Mouse (Mus musculus): ENCODE data around the gene Dcaf12l1.
"Not testable (repeated sequence)": the region's sequence is repeated elsewhere in the genome, so short reads cannot be mapped to it uniquely, and the experiment has no call there.

The Dcaf12l1 gene

DNA sequence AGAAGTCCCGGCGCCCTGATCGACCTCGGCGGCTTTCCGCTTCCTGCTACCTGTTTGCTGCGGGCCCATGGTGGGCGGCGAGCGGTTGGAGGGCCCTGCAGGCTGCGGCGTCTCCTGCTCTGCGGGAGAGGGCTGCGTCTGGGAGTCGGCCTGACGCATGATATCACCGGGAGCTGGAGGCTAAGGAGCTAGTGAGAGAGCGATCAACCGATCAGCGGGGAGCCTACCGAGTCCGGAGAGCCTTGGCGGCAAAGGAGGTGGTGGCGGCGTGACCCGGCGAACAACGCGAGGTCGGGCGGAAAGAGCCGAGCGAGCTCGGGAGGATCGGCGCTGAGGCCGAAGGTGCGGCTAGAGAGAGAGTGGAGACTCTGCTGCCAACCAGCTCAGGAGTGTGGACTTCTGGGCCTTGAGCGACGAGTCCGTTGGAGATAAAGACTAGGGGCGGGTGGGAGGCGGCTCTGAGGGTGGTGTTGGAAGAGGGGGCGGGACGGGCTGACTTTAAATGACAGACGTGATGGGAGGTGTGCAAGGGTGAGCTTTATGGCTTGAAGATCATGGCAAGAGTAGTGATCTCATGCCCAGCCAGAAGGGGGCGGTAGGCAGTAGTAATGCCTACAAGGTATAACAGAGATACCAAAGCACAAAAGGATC lies at the start of gene Dcaf12l1:
Gene Dcaf12l1 (minus strand): TSS at position 437 of the 651 bp plus-strand sequence.
- in situ Hi-C loops (cut with MboI; ENCODE audit: low pct_unique_long_range_greater_than_20kb in 1 of 2, low sequenced_read_pairs in 2 of 2, unreplicated experiment in 1 of 2), result no loop called here

DNA sequence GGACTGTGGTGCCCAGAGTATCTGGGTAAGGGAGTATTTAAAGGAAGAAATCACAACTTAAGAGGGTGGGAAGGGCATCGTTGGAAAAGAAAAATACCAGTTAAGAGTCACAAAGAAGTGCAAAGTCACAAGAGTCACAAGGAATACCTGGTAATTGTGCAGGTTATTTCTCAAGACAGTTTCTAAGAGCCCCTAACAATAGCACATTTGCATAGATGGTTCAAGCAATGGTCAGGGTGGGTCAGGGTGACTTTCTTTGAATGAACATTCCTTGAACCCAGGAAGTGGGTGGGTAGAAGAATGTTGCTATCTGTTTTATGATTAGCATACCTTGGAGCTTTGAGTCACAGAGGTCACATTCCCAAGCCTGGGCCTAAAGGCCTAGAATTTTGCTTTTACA lies 19.4 kb upstream of the Dcaf12l1 start:
- in situ Hi-C loops (cut with MboI; ENCODE audit: low pct_unique_long_range_greater_than_20kb in 1 of 2, low sequenced_read_pairs in 2 of 2, unreplicated experiment in 1 of 2), result not testable (repeated sequence)

- in situ Hi-C loops (cut with MboI; ENCODE audit: low pct_unique_long_range_greater_than_20kb in 1 of 2, low sequenced_read_pairs in 2 of 2, unreplicated experiment in 1 of 2), result no loop called here
Measured at GRCm38 (mm10) chrX:44789036-44789760, 799 bp downstream of the Dcaf12l1 start.
